Mouse (Mus musculus) left cerebral cortex, adult 8-10 months (tissue): ENCODE data around the gene Tmed3. TPM values are rescaled to one million over a fixed set of nuclear protein-coding genes. Genes with fewer than 3 reads are reported as not detected.
A peak's percentile ranks its signal among the peaks of the same experiment; 100 is the strongest.

Experiments
- DNase-seq, 2 experiments: peaks; one replicate each; pipeline ENCODE4 v3.0.0; 2022; ENCODE audit warnings: low spot score in 2 of 2
- total RNA-seq, 4 experiments: library from RNA; stranded (reverse); gene quantifications; 2 replicates each; pipeline ENCODE4 v1.2.4; 2022

Gene Tmed3
- 10 to 100 TPM; 27.6 to 37.8 (median 33.4) TPM for total RNA-seq

- DNase-seq = peak; percentile 83 to 94
These were observed at the start of gene Tmed3 for GRCm38 (mm10) chr9:89704265-89705196. Tmed3 (minus strand) TSS chr9:89705068.

- DNase-seq = no peak
These were observed 35.2 kb upstream of the Tmed3 start for GRCm38 (mm10) chr9:89740041-89740440.

GRCm38 (mm10) chr9:89738295-89738694 lies 33.4 kb upstream of the Tmed3 start, which contains the start of gene Ankrd34c:
Ankrd34c (minus strand) TSS chr9:89738475.
- DNase-seq = peak in 1 of 2 experiments; percentile 60

- DNase-seq = peak in 1 of 2 experiments; percentile 18
These were observed 33.0 kb upstream of the Tmed3 start for GRCm38 (mm10) chr9:89737888-89738287.

- DNase-seq = peak in 1 of 2 experiments; percentile 19
These were observed 32.3 kb upstream of the Tmed3 start for GRCm38 (mm10) chr9:89736932-89737705.

- DNase-seq = no peak
These were observed 2.0 kb upstream of the Tmed3 start for GRCm38 (mm10) chr9:89706906-89707305.

GRCm38 (mm10) chr9:89705197-89705533 lies 297 bp upstream of the Tmed3 start:
- DNase-seq = no peak

GRCm38 (mm10) chr9:89700910-89701457 lies 3.9 kb downstream of the Tmed3 start:
- no peak for DNase-seq

- DNase-seq = no peak
These were observed 9.7 kb downstream of the Tmed3 start for GRCm38 (mm10) chr9:89695143-89695542.

- no peak for DNase-seq
These were observed 11.2 kb downstream of the Tmed3 start for GRCm38 (mm10) chr9:89693670-89694069.

GRCm38 (mm10) chr9:89689179-89689578 lies 15.7 kb downstream of the Tmed3 start:
- no peak for DNase-seq

GRCm38 (mm10) chr9:89687503-89688226 lies 17.2 kb downstream of the Tmed3 start:
- no peak for DNase-seq

- DNase-seq = no peak
These were observed 18.6 kb downstream of the Tmed3 start for GRCm38 (mm10) chr9:89686262-89686661.

- DNase-seq = no peak
These were observed 25.9 kb downstream of the Tmed3 start for GRCm38 (mm10) chr9:89678974-89679373.

GRCm38 (mm10) chr9:89674014-89674618 lies 30.8 kb downstream of the Tmed3 start:
- peak; percentile 36 to 46 for DNase-seq

- DNase-seq = no peak
These were observed 31.5 kb downstream of the Tmed3 start for GRCm38 (mm10) chr9:89673402-89673801.

GRCm38 (mm10) chr9:89669878-89670277 lies 35.0 kb downstream of the Tmed3 start:
- DNase-seq = peak in 1 of 2 experiments; percentile 65

GRCm38 (mm10) chr9:89667306-89667942 lies 37.4 kb downstream of the Tmed3 start:
- DNase-seq = no peak

GRCm38 (mm10) chr9:89650913-89651312 lies 54.0 kb downstream of the Tmed3 start:
- no peak for DNase-seq
